Mouse (Mus musculus) neutrophil, adult 5-6 weeks (primary cell): ENCODE results near the gene Naaladl2. TPM values are rescaled to one million over a fixed set of nuclear protein-coding genes. Genes with fewer than 3 reads are reported as not detected.

ENCODE experiments used
- ATAC-seq: fragments of 151-379, 151-347 bp; 2 replicates; pipeline ENCODE4 v1.8.0; 2017; ENCODE audit warnings: mild to moderate bottlenecking, moderate TSS enrichment; ENCODE audit not compliant: insufficient number of reproducible peaks, poor library complexity, low FRiP score, severe bottlenecking; ENCODE audit errors: extremely low read depth
- total RNA-seq: library from RNA; stranded (forward); fragments of 200-1000 nt; gene quantifications from 2 replicates; pipeline ENCODE4 v1.2.3, GENCODE M21; 2017

Naaladl2 gene
- total RNA-seq, 1 experiment from 2014 or later, result not detected

DNA sequence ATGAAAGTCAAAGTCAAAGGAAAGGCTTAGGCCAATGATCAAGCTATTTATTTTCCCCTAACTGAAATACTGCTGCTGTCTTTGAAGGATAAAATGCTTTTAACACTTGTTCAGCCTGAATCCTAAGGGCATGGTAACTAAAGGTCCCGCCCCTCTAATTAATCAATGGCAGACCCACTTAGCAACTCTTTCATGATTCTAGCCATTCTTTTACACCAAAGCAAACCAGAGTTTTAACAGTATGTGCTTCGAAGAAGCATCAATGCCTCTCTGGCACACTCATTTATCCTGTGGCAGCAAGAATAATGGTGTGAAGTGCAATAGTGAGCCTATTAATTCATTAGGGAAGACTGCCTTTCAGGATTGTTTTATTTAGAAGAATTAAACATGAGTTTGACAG, 151.5 kb downstream of the Naaladl2 start:
- no peak for ATAC-seq

DNA sequence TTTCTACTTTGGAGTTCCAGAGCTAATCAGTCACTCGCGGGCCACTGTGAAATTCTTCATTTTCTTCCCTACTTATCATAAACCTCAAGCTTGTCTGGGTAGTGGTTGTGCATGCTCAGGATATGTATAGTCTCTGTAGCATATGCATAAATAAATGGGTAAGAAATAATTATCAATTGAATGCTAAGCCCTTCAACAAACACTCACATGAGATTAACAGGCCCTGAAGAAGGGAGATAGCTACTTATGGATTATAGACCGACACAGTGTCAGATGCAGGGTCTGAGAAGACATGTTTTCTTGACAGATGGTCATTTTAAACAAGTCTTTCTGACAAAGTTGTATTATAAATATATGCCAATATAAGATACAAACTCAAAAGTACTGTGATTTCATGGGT, 152.0 kb downstream of the Naaladl2 start:
- ATAC-seq, result no peak

DNA sequence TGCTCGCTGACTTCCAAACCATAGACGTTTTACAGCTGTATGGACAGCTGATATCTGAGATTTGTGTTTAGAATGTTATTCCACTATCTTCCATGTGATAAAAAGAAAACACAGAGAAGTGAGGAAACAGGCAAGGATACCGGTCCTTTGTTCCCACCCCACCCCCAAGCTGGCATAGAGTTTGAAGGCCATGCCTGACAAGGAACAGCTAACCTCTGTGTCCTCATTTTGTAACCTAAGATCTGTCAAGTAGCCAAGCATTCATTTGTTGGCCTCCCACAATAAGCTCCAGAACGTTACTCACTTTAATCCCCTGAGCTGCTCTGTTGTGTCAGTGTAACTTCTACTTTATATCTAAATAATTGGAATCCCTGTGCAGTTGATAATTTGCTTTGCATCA, 161.9 kb downstream of the Naaladl2 start:
- ATAC-seq, result no peak

GRCm38 (mm10) chr3:24942170-24942569, 201.9 kb downstream of the Naaladl2 start:
- ATAC-seq, result no peak

DNA sequence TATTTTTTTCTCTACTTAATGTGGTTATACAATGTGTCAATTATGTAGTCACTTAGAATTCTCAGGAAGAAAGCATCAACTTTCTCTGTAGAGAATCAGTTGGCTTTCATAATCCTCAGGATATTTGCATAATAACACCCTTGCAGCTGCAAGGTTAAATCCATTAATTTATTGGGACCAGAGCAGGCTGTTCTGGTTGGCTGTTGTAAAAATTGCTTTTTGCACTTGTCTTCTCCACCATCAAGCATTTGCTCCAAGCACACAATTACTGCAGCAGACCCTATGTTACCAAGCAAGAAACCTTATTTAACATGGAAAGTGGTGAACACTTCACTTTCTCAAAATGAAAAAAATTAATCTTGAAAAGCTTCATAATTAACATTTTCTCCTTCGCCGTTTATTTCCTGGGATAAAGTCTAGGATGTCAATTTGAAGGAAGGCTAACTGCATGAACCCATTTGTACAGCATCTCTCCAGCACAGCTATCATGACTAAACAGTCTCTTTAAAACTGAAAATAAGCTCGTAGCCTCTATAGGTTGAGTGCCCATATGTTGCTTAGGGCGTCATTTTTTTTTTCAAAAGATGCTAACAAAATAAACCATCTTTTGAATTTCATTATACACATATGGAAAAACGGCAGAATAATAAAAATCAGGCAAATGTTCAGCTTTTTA, 205.4 kb downstream of the Naaladl2 start:
- no peak for ATAC-seq

DNA sequence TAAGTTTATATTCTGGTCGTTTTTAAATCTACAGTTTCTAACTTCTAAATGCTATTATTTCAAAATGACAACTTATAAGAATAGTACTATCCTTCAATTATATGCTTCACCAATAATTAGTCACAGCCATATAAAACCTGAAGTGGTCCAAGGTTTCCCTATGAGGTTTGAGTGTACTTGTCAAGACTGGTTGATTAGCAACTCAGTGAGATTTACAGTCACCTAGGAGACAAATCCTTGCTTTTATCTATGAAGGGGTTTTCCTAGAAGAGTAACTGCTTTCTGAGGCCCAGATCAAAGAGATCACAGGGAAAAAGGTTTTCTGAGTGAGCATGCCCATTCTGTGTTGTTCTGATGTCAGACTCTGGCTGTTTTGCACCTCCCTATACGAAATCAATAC, 222.2 kb downstream of the Naaladl2 start:
- ATAC-seq, result no peak

DNA sequence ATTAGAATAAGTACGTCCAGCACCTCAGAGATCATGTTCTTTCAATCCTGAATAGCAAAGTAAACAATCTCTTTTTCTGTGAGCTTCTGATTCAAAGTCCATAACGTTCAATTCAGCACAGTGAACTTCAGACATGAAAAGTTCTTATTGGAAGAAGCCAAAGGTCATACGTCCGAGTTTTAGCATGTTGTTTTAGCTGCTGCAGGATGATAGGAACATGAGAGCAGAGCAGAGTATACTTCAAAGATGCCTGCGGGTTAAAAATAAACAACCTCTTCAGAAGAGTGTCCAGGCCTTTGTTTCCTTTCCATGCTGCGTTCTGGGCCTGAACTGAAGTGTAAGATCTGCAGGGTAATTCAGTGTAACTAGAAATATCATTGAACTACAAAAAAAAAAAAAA, 222.7 kb downstream of the Naaladl2 start:
- no peak for ATAC-seq

- ATAC-seq, result no peak
Measured at GRCm38 (mm10) chr3:24905425-24905960, 238.6 kb downstream of the Naaladl2 start.

DNA sequence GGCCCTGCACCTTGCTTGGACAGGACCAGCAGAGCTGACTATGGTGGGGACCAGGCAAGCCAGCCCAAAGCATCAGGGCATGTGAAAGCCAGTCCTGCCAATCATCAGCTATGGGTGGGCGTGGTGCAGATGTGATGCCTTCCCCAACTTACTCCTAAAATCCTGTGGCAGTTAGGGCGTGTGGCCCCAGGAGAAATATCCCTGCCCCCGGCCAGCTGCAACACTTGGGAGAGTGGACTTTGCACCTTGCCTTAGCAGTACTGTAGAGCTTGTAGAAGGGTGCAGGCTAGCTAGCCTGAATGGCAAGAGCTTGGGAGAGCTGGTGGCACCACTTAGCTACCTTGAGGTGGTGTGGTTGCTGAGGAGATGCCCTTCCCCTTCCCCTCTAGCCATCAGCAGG, 255.3 kb downstream of the Naaladl2 start:
- ATAC-seq, result no peak

DNA sequence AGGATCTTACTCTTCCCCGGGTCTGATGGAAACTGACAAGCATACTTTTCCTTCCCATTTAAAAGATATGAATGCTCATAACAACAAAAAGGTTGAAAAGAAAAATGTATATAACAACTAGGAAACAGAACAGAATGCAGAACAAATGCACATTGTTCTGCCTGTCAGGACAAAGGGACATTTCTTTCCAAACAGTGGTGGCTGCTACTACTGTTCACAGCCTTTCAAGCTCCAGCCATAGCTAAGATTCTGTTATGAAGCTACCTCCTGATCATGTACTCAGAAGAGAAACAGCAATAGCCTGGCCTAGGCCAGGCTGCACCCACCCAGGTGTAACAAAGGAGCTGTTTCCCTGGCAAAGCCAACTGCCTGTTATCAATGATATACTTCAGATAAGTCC, 271.8 kb downstream of the Naaladl2 start:
- no peak for ATAC-seq

DNA sequence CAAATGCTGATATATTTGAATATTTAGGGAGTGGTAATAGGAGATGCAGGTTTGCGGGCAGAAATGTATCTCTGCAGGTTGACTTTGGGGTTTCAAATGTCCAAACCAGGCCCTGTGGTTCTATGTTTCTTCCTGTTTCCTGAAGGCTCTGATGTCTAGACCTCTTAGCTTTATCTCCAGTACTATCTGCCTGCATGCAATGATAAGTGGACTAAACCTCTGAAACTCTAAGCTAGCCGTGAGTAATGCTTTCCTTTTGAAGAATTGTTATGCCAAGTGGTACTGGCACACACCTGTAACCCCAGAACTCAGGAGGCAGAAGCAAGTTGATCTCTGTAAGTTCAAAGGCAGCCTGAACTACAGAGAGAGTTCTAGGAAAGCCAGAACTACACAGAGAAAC, 291.1 kb downstream of the Naaladl2 start:
- no peak for ATAC-seq

DNA sequence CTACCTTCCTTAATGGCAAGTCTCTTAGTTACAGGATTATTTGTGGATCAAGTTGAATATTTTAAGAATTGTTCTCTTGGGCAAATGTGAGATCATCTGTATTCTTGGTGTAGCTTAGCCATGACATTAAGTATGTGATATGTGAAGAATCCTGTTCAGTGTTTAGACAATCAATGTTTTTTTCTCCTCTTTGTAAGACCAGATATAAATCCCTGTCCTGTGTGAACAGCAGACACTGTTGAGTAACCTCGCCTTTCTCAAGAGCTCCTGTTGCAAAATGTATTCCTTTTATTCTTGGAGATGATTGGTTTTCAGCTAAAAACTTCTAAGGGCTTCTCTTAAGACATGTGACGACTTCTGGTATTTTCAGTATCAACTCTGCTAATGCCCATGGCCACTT, 347.3 kb downstream of the Naaladl2 start:
- no peak for ATAC-seq

- no peak for ATAC-seq
Measured at GRCm38 (mm10) chr3:24787451-24788148, 356.5 kb downstream of the Naaladl2 start.

GRCm38 (mm10) chr3:24784108-24784507, 360.0 kb downstream of the Naaladl2 start:
- no peak for ATAC-seq

GRCm38 (mm10) chr3:24783462-24783829, 360.6 kb downstream of the Naaladl2 start:
- no peak for ATAC-seq

- no peak for ATAC-seq
Measured at GRCm38 (mm10) chr3:24782784-24783461, 361.1 kb downstream of the Naaladl2 start.

DNA sequence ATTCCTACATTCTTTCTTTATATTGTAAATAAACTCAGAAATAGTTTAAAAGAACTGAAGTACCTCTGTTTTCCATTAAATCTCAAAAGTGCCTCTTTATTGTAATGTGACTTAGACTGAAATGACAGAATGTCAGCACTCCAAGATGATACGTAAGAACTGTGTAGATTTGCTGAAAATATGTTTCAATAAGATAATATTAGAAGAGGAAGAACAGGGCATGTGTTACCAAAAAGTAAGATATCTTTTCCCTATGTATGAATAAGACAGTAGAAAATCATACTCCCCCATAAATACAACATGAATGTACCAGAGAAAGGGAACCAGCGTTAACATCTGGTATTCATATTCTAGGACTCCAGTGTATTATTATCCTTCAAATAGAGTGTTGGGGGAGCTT, 362.4 kb downstream of the Naaladl2 start:
- ATAC-seq, result no peak

- no peak for ATAC-seq
Measured at GRCm38 (mm10) chr3:24778416-24778815, 365.6 kb downstream of the Naaladl2 start.

DNA sequence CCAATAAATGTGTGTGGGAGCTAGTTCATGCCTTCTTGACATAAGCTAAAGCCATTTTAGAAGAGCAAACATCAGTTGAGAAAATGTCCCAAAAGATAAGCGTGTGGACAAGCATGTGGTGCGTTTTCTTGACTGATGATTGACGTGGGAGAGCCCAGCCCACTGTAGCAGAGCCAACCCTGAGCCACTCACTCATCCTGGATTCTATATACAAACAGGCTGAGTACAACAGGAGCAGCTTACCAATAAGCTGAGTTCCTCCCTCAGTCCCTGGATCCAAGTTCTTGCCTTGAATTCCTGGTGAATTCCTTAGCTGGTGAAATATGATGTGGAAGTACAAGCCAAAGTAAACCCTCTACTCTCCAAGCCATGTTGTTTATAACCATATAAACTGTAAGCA, 395.0 kb downstream of the Naaladl2 start:
- no peak for ATAC-seq
